Mouse (Mus musculus): ENCODE data around the gene Trp53inp2. TPM values are rescaled to one million over a fixed set of nuclear protein-coding genes. Genes with fewer than 3 reads are reported as not detected.

Gene Trp53inp2
- polyA plus RNA-seq (2012; rRNA removed): 109 and 119 TPM in 2 replicates

GRCm38 (mm10) chr2:155380261-155381059 is at the start of gene Trp53inp2:
Gene Trp53inp2, plus strand, starts transcription at chr2:155381059.

DNA sequence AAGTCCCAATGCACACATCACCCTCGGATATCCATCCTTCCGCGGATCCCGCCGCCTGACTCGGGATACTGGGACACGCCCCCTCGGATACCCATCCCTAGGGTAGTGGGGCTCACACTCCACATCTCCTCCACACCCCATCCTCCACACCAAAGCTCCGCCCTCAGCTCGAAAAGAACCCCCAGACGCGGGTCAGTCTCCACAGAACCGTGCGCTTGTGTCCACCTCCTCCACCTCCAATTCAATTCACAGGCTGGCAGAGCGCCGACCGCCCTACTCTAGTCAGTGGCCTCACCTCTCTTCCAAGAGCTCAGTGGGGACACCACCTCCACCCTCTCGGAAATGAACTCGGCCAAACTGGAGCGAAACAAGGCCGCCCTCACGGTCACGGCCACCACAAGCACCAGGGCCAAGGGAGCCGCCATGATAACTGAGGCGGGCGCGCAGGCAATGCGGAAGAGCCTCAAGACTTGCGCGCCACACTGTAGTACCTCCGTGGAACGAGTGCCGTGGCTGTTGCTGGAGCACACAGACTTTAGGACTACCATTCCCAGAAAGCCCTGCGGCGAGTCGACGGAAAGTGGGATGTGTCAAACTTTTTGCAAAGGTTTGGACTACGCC is 23.8 kb upstream of the Trp53inp2 start, which contains the start of gene Pigu:
Gene Pigu (minus strand): TSS at position 460 of the 621 bp plus-strand sequence.

Other genes starting within 250 kb of the Trp53inp2 start
- 25.5 and 25.7 TPM in 2 replicates for gene Itch, start 247.6 kb upstream of the Trp53inp2 start, polyA plus RNA-seq (2012; rRNA removed)
- 713 and 731 TPM in 2 replicates for gene Dynlrb1, start 144.5 kb upstream of the Trp53inp2 start, polyA plus RNA-seq (2012; rRNA removed)
- 201 and 225 TPM in 2 replicates for gene Map1lc3a, start 104.8 kb upstream of the Trp53inp2 start, polyA plus RNA-seq (2012; rRNA removed)
- 50.4 and 51.8 TPM in 2 replicates for gene Pigu, start 23.6 kb upstream of the Trp53inp2 start, polyA plus RNA-seq (2012; rRNA removed)
- 64.2 and 67.5 TPM in 2 replicates for gene Ncoa6, start 92.8 kb downstream of the Trp53inp2 start, polyA plus RNA-seq (2012; rRNA removed)
- gene Acss2, start 136.9 kb downstream of the Trp53inp2 start, polyA plus RNA-seq (2012; rRNA removed): 27.5 and 28.7 TPM in 2 replicates
- 118 and 132 TPM in 2 replicates for gene Ggt7, start 137.2 kb downstream of the Trp53inp2 start, polyA plus RNA-seq (2012; rRNA removed)
- 11.1 and 11.4 TPM in 2 replicates for gene Gss, start 211.8 kb downstream of the Trp53inp2 start, polyA plus RNA-seq (2012; rRNA removed)
- gene Myh7b, start 230.2 kb downstream of the Trp53inp2 start, polyA plus RNA-seq (2012; rRNA removed): 0.57 and 3.9 TPM in 2 replicates

Data from central nervous system, embryonic 14 days (tissue).